Mouse (Mus musculus) MEL (cell line): ENCODE measurements around the gene Cav2. TPM values are rescaled to one million over a fixed set of nuclear protein-coding genes. Genes with fewer than 3 reads are reported as not detected.

Experiments used
- DNase-seq: peaks from one replicate; pipeline ENCODE4 v3.0.0; 2011; ENCODE audit warnings: low read depth, low spot score
- H3K27ac ChIP-seq: 2 replicates; pipeline ENCODE4 v1.5.1; 2012; ENCODE audit warnings: low read depth, mild to moderate bottlenecking, control low read depth, low read length, moderate library complexity; ENCODE audit not compliant: control insufficient read depth
- H3K27me3 ChIP-seq, 2 experiments: fragments of 150-350 bp in 1 of 2; sonication (generic) in 1 of 2; 2 replicates each; pipeline ENCODE4 v1.6.1; 2012; ENCODE audit warnings: low read length in 2 of 2, mild to moderate bottlenecking in 2 of 2, improper control_type of control experiment in 1 of 2, moderate library complexity in 1 of 2; ENCODE audit not compliant: insufficient read depth in 2 of 2, control insufficient read depth in 1 of 2
- H3K36me3 ChIP-seq, 2 experiments: 2 replicates each; pipeline ENCODE4 v1.6.1; 2012 to 2014; ENCODE audit warnings: low read length in 2 of 2, improper control_type of control experiment in 1 of 2, inconsistent platforms in 1 of 2, mild to moderate bottlenecking in 1 of 2; ENCODE audit not compliant: insufficient read depth in 2 of 2, control insufficient read depth in 1 of 2
- H3K4me1 ChIP-seq, 2 experiments: fragments of 150-350 bp in 1 of 2; sonication (generic) in 1 of 2; 2 replicates each; pipeline ENCODE4 v1.6.1; 2012; ENCODE audit warnings: low read length in 2 of 2, improper control_type of control experiment in 1 of 2, mild to moderate bottlenecking in 1 of 2; ENCODE audit not compliant: insufficient read depth in 2 of 2, control insufficient read depth in 1 of 2
- H3K4me3 ChIP-seq, 2 experiments: fragments of 150-350 bp in 1 of 2; sonication (generic) in 1 of 2; 2 replicates each; pipeline ENCODE4 v1.5.1; 2012; ENCODE audit warnings: low read depth in 2 of 2, low read length in 2 of 2, mild to moderate bottlenecking in 2 of 2, moderate library complexity in 2 of 2, control low read depth in 1 of 2, improper control_type of control experiment in 1 of 2; ENCODE audit not compliant: control insufficient read depth in 1 of 2, insufficient read depth in 1 of 2
- H3K79me2 ChIP-seq: 2 replicates; pipeline ENCODE4 v1.6.1; 2012; ENCODE audit warnings: mild to moderate bottlenecking, low read length, moderate library complexity; ENCODE audit not compliant: control insufficient read depth, poor library complexity, insufficient read depth
- H3K9ac ChIP-seq: 2 replicates; pipeline ENCODE4 v1.6.1; 2012; ENCODE audit warnings: low read depth, mild to moderate bottlenecking, control low read depth, low read length, moderate library complexity; ENCODE audit not compliant: control insufficient read depth, poor library complexity, severe bottlenecking
- H3K9me3 ChIP-seq: fragments of 150-350 bp; sonication (generic); replicated peaks from 2 replicates; pipeline ENCODE4 v1.6.1; 2012; ENCODE audit warnings: mild to moderate bottlenecking, low read length, improper control_type of control experiment, moderate library complexity; ENCODE audit not compliant: insufficient read depth
- CHD1 ChIP-seq: IDR thresholded peaks from 2 replicates; pipeline ENCODE4 v1.6.1; 2012; ENCODE audit warnings: low read depth, mild to moderate bottlenecking, inconsistent platforms, low read length, improper control_type of control experiment
- CTCF ChIP-seq, 3 experiments: IDR thresholded peaks in 2 of 3; conservative IDR thresholded peaks in 1 of 3; 2 replicates each; pipeline ENCODE4 v1.5.1; 2011 to 2012; ENCODE audit warnings: low read length in 3 of 3, low read depth in 2 of 3, mild to moderate bottlenecking in 2 of 3, improper control_type of control experiment in 1 of 3, inconsistent platforms in 1 of 3, mixed read lengths in 1 of 3, moderate library complexity in 1 of 3; ENCODE audit not compliant: control insufficient read depth in 1 of 3, insufficient read depth in 1 of 3, poor library complexity in 1 of 3, severe bottlenecking in 1 of 3
- E2F4 ChIP-seq: IDR thresholded peaks from 2 replicates; pipeline ENCODE4 v1.6.1; 2011; ENCODE audit warnings: low read depth, low read length, improper control_type of control experiment, borderline replicate concordance
- EP300 ChIP-seq, 2 experiments: IDR thresholded peaks; 2 replicates each; pipeline ENCODE4 v1.6.1; 2011; ENCODE audit warnings: improper control_type of control experiment in 2 of 2, low read length in 2 of 2, low read depth in 1 of 2, mild to moderate bottlenecking in 1 of 2
- ETS1 ChIP-seq: IDR thresholded peaks from 2 replicates; pipeline ENCODE4 v1.6.1; 2012; ENCODE audit warnings: low read depth, mild to moderate bottlenecking, inconsistent platforms, low read length, improper control_type of control experiment, moderate library complexity
- GABPA ChIP-seq: IDR thresholded peaks from 2 replicates; pipeline ENCODE4 v1.6.1; 2012; ENCODE audit warnings: low read depth, mild to moderate bottlenecking, inconsistent platforms, low read length, improper control_type of control experiment, moderate library complexity
- HCFC1 ChIP-seq: IDR thresholded peaks from 2 replicates; pipeline ENCODE4 v1.6.1; 2012; ENCODE audit warnings: low read depth, mild to moderate bottlenecking, inconsistent platforms, low read length, improper control_type of control experiment, moderate library complexity
- JUND ChIP-seq: IDR thresholded peaks from 2 replicates; pipeline ENCODE4 v1.6.1; 2011; ENCODE audit warnings: low read depth, mild to moderate bottlenecking, improper control_type of control experiment, low read length
- MAFK ChIP-seq: IDR thresholded peaks from 2 replicates; pipeline ENCODE4 v1.6.1; 2011; ENCODE audit warnings: low read depth, mild to moderate bottlenecking, low read length, improper control_type of control experiment, borderline replicate concordance
- MAX ChIP-seq: IDR thresholded peaks from 2 replicates; pipeline ENCODE4 v1.6.1; 2011; ENCODE audit warnings: low read length, improper control_type of control experiment
- MEF2A ChIP-seq: IDR thresholded peaks from 2 replicates; pipeline ENCODE4 v1.6.1; 2014; ENCODE audit warnings: low read depth, mild to moderate bottlenecking, inconsistent platforms, low read length, improper control_type of control experiment; ENCODE audit not compliant: poor library complexity, insufficient replicate concordance, severe bottlenecking; ENCODE audit errors: extremely low read depth
- MYB ChIP-seq: IDR thresholded peaks from 2 replicates; pipeline ENCODE4 v1.6.1; 2011; ENCODE audit warnings: mild to moderate bottlenecking, low read depth, low read length, improper control_type of control experiment
- NRF1 ChIP-seq: IDR thresholded peaks from 2 replicates; pipeline ENCODE4 v1.6.1; 2014; ENCODE audit warnings: low read depth, mild to moderate bottlenecking, inconsistent platforms, low read length, improper control_type of control experiment, moderate library complexity; ENCODE audit not compliant: poor library complexity, insufficient read depth, severe bottlenecking
- POLR2A ChIP-seq, 2 experiments: IDR thresholded peaks; 2 replicates each; pipeline ENCODE4 v1.6.1; 2011 to 2012; ENCODE audit warnings: low read length in 2 of 2, mild to moderate bottlenecking in 2 of 2, control low read depth in 1 of 2, improper control_type of control experiment in 1 of 2, low read depth in 1 of 2, moderate library complexity in 1 of 2; ENCODE audit not compliant: control insufficient read depth in 1 of 2, insufficient read depth in 1 of 2, poor library complexity in 1 of 2
- POLR2AphosphoS2 ChIP-seq: IDR thresholded peaks from 2 replicates; pipeline ENCODE4 v1.6.1; 2011; ENCODE audit warnings: low read length, improper control_type of control experiment
- SMC3 ChIP-seq: IDR thresholded peaks from 2 replicates; pipeline ENCODE4 v1.6.1; 2011; ENCODE audit warnings: low read depth, low read length, improper control_type of control experiment
- TAL1 ChIP-seq: IDR thresholded peaks from 2 replicates; pipeline ENCODE4 v1.6.1; 2012; ENCODE audit warnings: mild to moderate bottlenecking, inconsistent platforms, low read length, moderate library complexity, mixed read lengths
- TBP ChIP-seq: IDR thresholded peaks from 2 replicates; pipeline ENCODE4 v1.8.0; 2011; ENCODE audit warnings: low read depth, low read length, improper control_type of control experiment
- TCF12 ChIP-seq: IDR thresholded peaks from 2 replicates; pipeline ENCODE4 v1.6.1; 2014; ENCODE audit warnings: low read depth, mild to moderate bottlenecking, inconsistent platforms, low read length, improper control_type of control experiment, moderate library complexity
- UBTF ChIP-seq: IDR thresholded peaks from 2 replicates; pipeline ENCODE4 v1.6.1; 2012; ENCODE audit warnings: low read depth, mild to moderate bottlenecking, inconsistent platforms, low read length, improper control_type of control experiment, moderate library complexity, borderline replicate concordance; ENCODE audit not compliant: insufficient read depth
- ZKSCAN1 ChIP-seq: IDR thresholded peaks from 2 replicates; pipeline ENCODE4 v1.6.1; 2012; ENCODE audit warnings: low read depth, mild to moderate bottlenecking, inconsistent platforms, low read length, improper control_type of control experiment, moderate library complexity
- ZMIZ1 ChIP-seq: IDR thresholded peaks from 2 replicates; pipeline ENCODE4 v1.6.1; 2012; ENCODE audit warnings: low read depth, mild to moderate bottlenecking, inconsistent platforms, low read length, improper control_type of control experiment, moderate library complexity
- ZNF384 ChIP-seq: IDR thresholded peaks from 2 replicates; pipeline ENCODE4 v1.6.1; 2012; ENCODE audit warnings: low read depth, mild to moderate bottlenecking, inconsistent platforms, low read length, improper control_type of control experiment
- polyA plus RNA-seq, 2 experiments: library from polyadenylated mRNA; stranded (reverse) in 1 of 2; unstranded in 1 of 2; fragments of >175 nt in 1 of 2; fragments of >200 nt in 1 of 2; gene quantifications; 2 replicates each; pipeline versions ENCODE4 v1.2.1 to v1.2.4; 2012; ENCODE audit warnings: low replicate concordance in 2 of 2, low read depth in 1 of 2; ENCODE audit not compliant: insufficient read length in 2 of 2, insufficient read depth in 1 of 2, missing spikeins in 1 of 2
- total RNA-seq: library from RNA; depleted of rRNA; stranded (reverse); fragments of 300-350 nt; gene quantifications from 2 replicates; pipeline ENCODE4 v1.2.3, GENCODE M21; 2012

Gene Cav2
- total and polyA plus RNA-seq, 3 experiments: not detected

GRCm38 (mm10) chr6:17258142-17258541 is 22.8 kb upstream of the Cav2 start:
- Histone ChIP-seq H3K4me3 (no peak overlapping the region), H3K36me3 (no peaks in the 10 kb centered on the region), H3K27ac (no peak overlapping the region), H3K79me2 (no peaks in the 10 kb centered on the region), H3K9ac (no peak overlapping the region), H3K9me3 (no peaks in the 10 kb centered on the region), H3K27me3 (no peaks in the 10 kb centered on the region), H3K4me1 (no peaks in the 10 kb centered on the region)
- DNase-seq: no peak
- TF ChIP-seq MYB: no peak
- TF ChIP-seq ZKSCAN1: no peak
- TF ChIP-seq SMC3: no peak
- no peak for TF ChIP-seq ZMIZ1
- TF ChIP-seq TBP: no peak
- no peak for TF ChIP-seq POLR2AphosphoS2
- no peak for TF ChIP-seq MAX
- TF ChIP-seq MEF2A: no peak
- no peak for TF ChIP-seq TCF12
- no peak for TF ChIP-seq TAL1
- TF ChIP-seq MAFK: no peak
- TF ChIP-seq CTCF (IDR thresholded peaks at IDR 0.05 in 2 of 3, conservative IDR thresholded peaks at IDR 0.05 in 1 of 3; ENCODE audit: control insufficient read depth in 1 of 3, insufficient read depth in 1 of 3, low read depth in 2 of 3, low read length in 3 of 3, poor library complexity in 1 of 3, severe bottlenecking in 1 of 3): no peak
- TF ChIP-seq EP300 (IDR thresholded peaks at IDR 0.05; ENCODE audit: low read depth in 1 of 2, low read length in 2 of 2): no peak
- no peak for TF ChIP-seq GABPA
- no peak for TF ChIP-seq ETS1

- Histone ChIP-seq H3K27me3 (no peaks in the 10 kb centered on the region), H3K4me3 (no peak overlapping the region), H3K4me1 (no peaks in the 10 kb centered on the region), H3K79me2 (no peaks in the 10 kb centered on the region), H3K36me3 (no peaks in the 10 kb centered on the region), H3K9ac (no peak overlapping the region), H3K27ac (no peak overlapping the region), H3K9me3 (no peaks in the 10 kb centered on the region)
- no peak for DNase-seq
- no peak for TF ChIP-seq E2F4
- no peak for TF ChIP-seq UBTF
- TF ChIP-seq HCFC1: no peak
- no peak for TF ChIP-seq SMC3
- TF ChIP-seq EP300 (IDR thresholded peaks at IDR 0.05; ENCODE audit: low read depth in 1 of 2, low read length in 2 of 2): no peak
- no peak for TF ChIP-seq TCF12
- TF ChIP-seq MYB: no peak
- TF ChIP-seq ZNF384: no peak
- TF ChIP-seq NRF1: no peak
- TF ChIP-seq POLR2A (IDR thresholded peaks at IDR 0.05; ENCODE audit: control insufficient read depth in 1 of 2, insufficient read depth in 1 of 2, low read depth in 1 of 2, low read length in 2 of 2, poor library complexity in 1 of 2): no peak
- no peak for TF ChIP-seq CHD1
- no peak for TF ChIP-seq JUND
Observed at GRCm38 (mm10) chr6:17258911-17259310, 22.1 kb upstream of the Cav2 start.
